Mouse (Mus musculus) myocyte (in vitro differentiated cells): ENCODE data around the gene Triap1. TPM values are rescaled to one million over a fixed set of nuclear protein-coding genes. Genes with fewer than 3 reads are reported as not detected.

Experiments
- H3K27me3 ChIP-seq: one replicate; pipeline ENCODE4 v1.6.1; 2011; ENCODE audit not compliant: control insufficient read depth, insufficient read depth, insufficient read length
- H3K36me3 ChIP-seq: one replicate; pipeline ENCODE4 v1.6.1; 2011; ENCODE audit not compliant: control insufficient read depth, insufficient read depth
- H3K4me2 ChIP-seq: one replicate; pipeline ENCODE4 v1.6.1; 2011; ENCODE audit warnings: low read depth, control low read depth
- H3K4me3 ChIP-seq: one replicate; pipeline ENCODE4 v1.5.1; 2011; ENCODE audit warnings: mild to moderate bottlenecking, control low read depth, moderate library complexity
- H3K79me2 ChIP-seq: one replicate; pipeline ENCODE4 v1.6.1; 2011; ENCODE audit not compliant: control insufficient read depth, insufficient read depth
- H3ac ChIP-seq: one replicate; pipeline ENCODE4 v1.6.1; 2011; ENCODE audit not compliant: control insufficient read depth, insufficient read length
- CEBPB ChIP-seq: IDR thresholded peaks from 2 replicates; pipeline ENCODE4 v1.6.1; 2011; ENCODE audit warnings: mild to moderate bottlenecking, moderate library complexity; ENCODE audit not compliant: poor library complexity, insufficient read depth, severe bottlenecking
- E2F4 ChIP-seq: IDR thresholded peaks from one replicate; pipeline ENCODE4 v1.6.1; 2011; ENCODE audit warnings: mild to moderate bottlenecking, control low read depth, moderate library complexity; ENCODE audit not compliant: insufficient read depth
- MAX ChIP-seq: IDR thresholded peaks from one replicate; pipeline ENCODE4 v1.6.1; 2011; ENCODE audit warnings: low read depth, mild to moderate bottlenecking, control low read depth
- MYOD1 ChIP-seq, 3 experiments: IDR thresholded peaks; one replicate each; pipeline ENCODE4 v1.6.1; 2011; ENCODE audit warnings: control low read depth in 2 of 3, low read depth in 2 of 3, mild to moderate bottlenecking in 2 of 3, moderate library complexity in 1 of 3; ENCODE audit not compliant: insufficient read length in 2 of 3, control insufficient read depth in 1 of 3
- MYOG ChIP-seq, 3 experiments: IDR thresholded peaks; one replicate each; pipeline ENCODE4 v1.6.1; 2011; ENCODE audit warnings: control low read depth in 2 of 3, low read depth in 2 of 3, mild to moderate bottlenecking in 2 of 3; ENCODE audit not compliant: insufficient read length in 2 of 3, control insufficient read depth in 1 of 3, insufficient read depth in 1 of 3
- POLR2A ChIP-seq: IDR thresholded peaks from one replicate; pipeline ENCODE4 v1.6.1; 2011; ENCODE audit warnings: low read depth, mild to moderate bottlenecking, control low read depth, moderate library complexity; ENCODE audit not compliant: insufficient read length
- POLR2AphosphoS2 ChIP-seq: IDR thresholded peaks from one replicate; pipeline ENCODE4 v1.6.1; 2011; ENCODE audit warnings: low read depth, control low read depth; ENCODE audit not compliant: insufficient read length
- REST ChIP-seq: IDR thresholded peaks from one replicate; pipeline ENCODE4 v1.6.1; 2011; ENCODE audit warnings: mild to moderate bottlenecking, control low read depth, moderate library complexity; ENCODE audit not compliant: insufficient read depth, insufficient read length
- SRF ChIP-seq: IDR thresholded peaks from one replicate; pipeline ENCODE4 v1.6.1; 2011; ENCODE audit warnings: low read depth; ENCODE audit not compliant: control insufficient read depth, insufficient read length
- TCF12 ChIP-seq: IDR thresholded peaks from one replicate; pipeline ENCODE4 v1.6.1; 2011; ENCODE audit warnings: mild to moderate bottlenecking, control low read depth; ENCODE audit not compliant: poor library complexity, insufficient read depth, severe bottlenecking
- TCF3 ChIP-seq: IDR thresholded peaks from one replicate; pipeline ENCODE4 v1.6.1; 2011; ENCODE audit warnings: low read depth, control low read depth; ENCODE audit not compliant: insufficient read length
- USF1 ChIP-seq: IDR thresholded peaks from one replicate; pipeline ENCODE4 v1.6.1; 2011; ENCODE audit warnings: low read depth, mild to moderate bottlenecking, control low read depth, moderate library complexity
- polyA plus RNA-seq: library from polyadenylated mRNA; unstranded; fragments of >200 nt; fragmentation: generic; extraction: Trizol; gene quantifications from one replicate; pipeline ENCODE4 v1.2.1, GENCODE M21; 2012; ENCODE audit warnings: missing spikeins

Triap1 gene
- polyA plus RNA-seq, 1 experiment, result 35.2 TPM

- Histone ChIP-seq H3K4me2 (no peak overlapping the region), H3K36me3 (peaks cover 49% of the 10 kb centered on the region), H3K4me3 (no peak overlapping the region), H3K79me2 (peaks cover 33% of the 10 kb centered on the region), H3K27me3 (no peaks in the 10 kb centered on the region), H3ac (no peak overlapping the region)
- TF ChIP-seq E2F4 (no peak), SRF (no peak), USF1 (no peak), MAX (no peak), POLR2A (no peak), MYOG (IDR thresholded peaks at IDR 0.05; ENCODE audit: control insufficient read depth in 1 of 3, insufficient read depth in 1 of 3, insufficient read length in 2 of 3, low read depth in 2 of 3) (no peak), CEBPB (no peak), TCF12 (no peak), TCF3 (no peak)
Observed at GRCm38 (mm10) chr5:115333626-115334025, 7.4 kb upstream of the Triap1 start.

- Histone ChIP-seq H3ac (peak overlapping the region; percentile 99), H3K36me3 (peaks cover 23% of the 10 kb centered on the region), H3K27me3 (no peaks in the 10 kb centered on the region), H3K4me3 (peak overlapping the region; percentile 91), H3K79me2 (peaks cover 20% of the 10 kb centered on the region), H3K4me2 (peak overlapping the region; percentile 85)
- TF ChIP-seq REST (no peak), POLR2A (no peak)
Observed at GRCm38 (mm10) chr5:115340007-115340406, 1.0 kb upstream of the Triap1 start.

- peaks cover 18% of the 10 kb centered on the region for H3K36me3 ChIP-seq
- peak overlapping the region; percentile 99 for H3ac ChIP-seq
- H3K4me3 ChIP-seq, result peak overlapping the region; percentile 91
- no peaks in the 10 kb centered on the region for H3K27me3 ChIP-seq
- no peak for TF ChIP-seq TCF3
- TF ChIP-seq MAX, result no peak
- no peak for TF ChIP-seq MYOD1 (IDR thresholded peaks at IDR 0.05; ENCODE audit: control insufficient read depth in 1 of 3, insufficient read length in 2 of 3, low read depth in 2 of 3)
- no peak for TF ChIP-seq POLR2AphosphoS2
- TF ChIP-seq E2F4, result no peak
- no peak for TF ChIP-seq TCF12
- TF ChIP-seq POLR2A, result no peak
- no peak for TF ChIP-seq MYOG (IDR thresholded peaks at IDR 0.05; ENCODE audit: control insufficient read depth in 1 of 3, insufficient read depth in 1 of 3, insufficient read length in 2 of 3, low read depth in 2 of 3)
- no peak for TF ChIP-seq SRF
- no peak for TF ChIP-seq CEBPB
- TF ChIP-seq USF1, result no peak
- TF ChIP-seq REST, result no peak
- peak overlapping the region; percentile 84 for H3K4me2 ChIP-seq
- peaks cover 35% of the 10 kb centered on the region for H3K79me2 ChIP-seq
Observed at GRCm38 (mm10) chr5:115341314-115342165, 515 bp downstream of the Triap1 start.

GRCm38 (mm10) chr5:115347564-115347963, 6.5 kb downstream of the Triap1 start:
- Histone ChIP-seq H3K36me3 (peaks cover 18% of the 10 kb centered on the region), H3K4me2 (peak overlapping the region; percentile 92), H3K4me3 (peak overlapping the region; percentile 80)

GRCm38 (mm10) chr5:115348546-115349224, 7.7 kb downstream of the Triap1 start, which contains the start of gene Cox6a1:
Gene Cox6a1 (minus strand): TSS chr5:115348981.
- peak within 1 kb of the TSS; percentile 95 for H3ac ChIP-seq
- H3K4me3 ChIP-seq, result peak within 1 kb of the TSS; percentile 80
- peaks cover 18% of the 10 kb centered on the region for H3K36me3 ChIP-seq
- no peak for TF ChIP-seq TCF12
- TF ChIP-seq MYOD1 (IDR thresholded peaks at IDR 0.05; ENCODE audit: control insufficient read depth in 1 of 3, insufficient read length in 2 of 3, low read depth in 2 of 3), result no peak
- no peak for TF ChIP-seq E2F4
- TF ChIP-seq REST, result no peak
- peak; percentile 27 for TF ChIP-seq SRF
- TF ChIP-seq CEBPB, result no peak
- TF ChIP-seq TCF3, result no peak
- peak; percentile 91 for TF ChIP-seq POLR2AphosphoS2
- TF ChIP-seq POLR2A, result peak; percentile 89
- H3K4me2 ChIP-seq, result peak within 1 kb of the TSS; percentile 92
- H3K79me2 ChIP-seq, result peaks cover 37% of the 10 kb centered on the region
- peaks cover 4% of the 10 kb centered on the region for H3K27me3 ChIP-seq

More at GRCm38 (mm10) chr5:115347564-115347963, 6.5 kb downstream of the Triap1 start:
- Histone ChIP-seq H3K27me3 (peaks cover 4% of the 10 kb centered on the region), H3K79me2 (peaks cover 37% of the 10 kb centered on the region), H3ac (no peak overlapping the region)
- TF ChIP-seq E2F4, result no peak
- TF ChIP-seq POLR2AphosphoS2, result no peak
- no peak for TF ChIP-seq MAX
- no peak for TF ChIP-seq CEBPB
- no peak for TF ChIP-seq TCF12
- no peak for TF ChIP-seq MYOG (IDR thresholded peaks at IDR 0.05; ENCODE audit: control insufficient read depth in 1 of 3, insufficient read depth in 1 of 3, insufficient read length in 2 of 3, low read depth in 2 of 3)
